Mouse (Mus musculus) liver, embryonic 13.5 days (tissue): ENCODE results near the gene Mprip. TPM values are rescaled to one million over a fixed set of nuclear protein-coding genes. Genes with fewer than 3 reads are reported as not detected.

Source experiments
- ATAC-seq: fragments of 200-750 bp; cut with Nextera tagmentation; 2 replicates; pipeline ENCODE4 v1.8.0; 2017; ENCODE audit warnings: low read depth, mild to moderate bottlenecking, moderate number of reproducible peaks, moderate library complexity
- DNase-seq: peaks from one replicate; pipeline ENCODE4 v3.0.0; 2022
- H3K27ac ChIP-seq: fragments of 300-500 bp; sonication (generic); 2 replicates; pipeline ENCODE4 v1.5.1; 2015; ENCODE audit warnings: moderate library complexity, mild to moderate bottlenecking, inconsistent platforms
- H3K27me3 ChIP-seq: fragments of 300-500 bp; sonication (generic); 2 replicates; pipeline ENCODE4 v1.6.1; 2015; ENCODE audit warnings: mild to moderate bottlenecking, inconsistent platforms
- H3K36me3 ChIP-seq: fragments of 300-500 bp; sonication (generic); 2 replicates; pipeline ENCODE4 v1.6.1; 2015; ENCODE audit warnings: mild to moderate bottlenecking, inconsistent platforms
- H3K4me1 ChIP-seq: fragments of 300-500 bp; sonication (generic); replicated peaks from 2 replicates; pipeline ENCODE4 v1.6.1; 2015; ENCODE audit warnings: inconsistent platforms
- H3K4me2 ChIP-seq: fragments of 300-500 bp; sonication (generic); 2 replicates; pipeline ENCODE4 v1.6.1; 2015; ENCODE audit warnings: inconsistent platforms, mild to moderate bottlenecking, moderate library complexity
- H3K4me3 ChIP-seq: fragments of 300-500 bp; sonication (generic); replicated peaks from 2 replicates; pipeline ENCODE4 v1.5.1; 2015; ENCODE audit warnings: mild to moderate bottlenecking, inconsistent platforms
- H3K9ac ChIP-seq: fragments of 300-500 bp; sonication (generic); 2 replicates; pipeline ENCODE4 v1.6.1; 2015; ENCODE audit warnings: mild to moderate bottlenecking, inconsistent platforms
- H3K9me3 ChIP-seq: fragments of 300-500 bp; sonication (generic); replicated peaks from 2 replicates; pipeline ENCODE4 v1.6.1; 2016; ENCODE audit warnings: inconsistent platforms
- WGBS: fragments of 180-500 bp; shearing (Covaris S2); methylation state at CpG from one replicate; pipeline ENCODE4 v1.1.7; 2015; ENCODE audit not compliant: insufficient replicate concordance; 5-methylcytosine and 5-hydroxymethylcytosine counted together
- polyA plus RNA-seq: library from polyadenylated mRNA; unstranded; fragments of >200 nt; fragmentation: Nextera tagmentation; extraction: Ambion mirVana; gene quantifications from 2 replicates; pipeline ENCODE4 v1.2.1, GENCODE M21; 2015

Gene Mprip
- polyA plus RNA-seq, 1 experiment from 2014 or later: 11.8 TPM

DNA sequence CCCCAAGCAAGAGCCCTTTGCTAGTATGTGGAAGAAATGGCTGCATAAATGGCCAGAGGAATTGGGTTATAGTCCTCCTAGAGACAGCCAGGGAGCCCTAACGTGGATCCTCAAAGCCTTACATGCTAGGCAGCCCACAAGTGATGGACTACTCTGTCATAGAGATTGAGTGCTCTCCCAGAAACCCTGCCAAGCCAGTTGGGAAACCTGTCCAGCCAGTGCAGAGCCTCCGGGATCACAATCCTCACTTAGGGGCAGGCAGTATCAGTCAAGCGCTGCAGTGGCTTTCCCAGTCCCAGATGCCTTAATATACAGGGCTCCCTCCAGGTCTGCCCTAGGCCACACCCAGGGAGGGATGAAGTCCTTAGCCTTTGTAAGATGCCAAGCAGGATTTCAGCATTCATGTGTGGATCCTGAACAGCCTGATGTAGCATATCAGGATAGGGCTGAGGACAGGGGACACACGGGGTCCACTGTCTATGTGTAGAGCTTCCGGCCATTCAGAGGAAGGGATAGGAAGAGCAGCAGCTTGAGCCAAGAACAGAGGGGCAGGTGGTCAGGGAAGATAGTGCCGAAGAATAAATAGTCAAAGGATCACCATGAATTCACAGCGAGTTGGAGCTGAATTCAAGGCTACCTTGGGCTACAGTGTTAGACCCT, 27.0 kb upstream of the Mprip start:
- Histone ChIP-seq H3K9me3 (no peaks in the 10 kb centered on the region), H3K4me1 (peaks cover 5% of the 10 kb centered on the region; the same call in 1 of the 2 replicates), H3K27ac (no peak overlapping the region), H3K4me2 (no peak overlapping the region), H3K36me3 (no peaks in the 10 kb centered on the region), H3K9ac (no peak overlapping the region), H3K4me3 (no peak overlapping the region), H3K27me3 (no peaks in the 10 kb centered on the region)
- ATAC-seq (no peak), DNase-seq (no peak)
- 63% methylated on average over 7 of the region's 7 CpGs for WGBS

DNA sequence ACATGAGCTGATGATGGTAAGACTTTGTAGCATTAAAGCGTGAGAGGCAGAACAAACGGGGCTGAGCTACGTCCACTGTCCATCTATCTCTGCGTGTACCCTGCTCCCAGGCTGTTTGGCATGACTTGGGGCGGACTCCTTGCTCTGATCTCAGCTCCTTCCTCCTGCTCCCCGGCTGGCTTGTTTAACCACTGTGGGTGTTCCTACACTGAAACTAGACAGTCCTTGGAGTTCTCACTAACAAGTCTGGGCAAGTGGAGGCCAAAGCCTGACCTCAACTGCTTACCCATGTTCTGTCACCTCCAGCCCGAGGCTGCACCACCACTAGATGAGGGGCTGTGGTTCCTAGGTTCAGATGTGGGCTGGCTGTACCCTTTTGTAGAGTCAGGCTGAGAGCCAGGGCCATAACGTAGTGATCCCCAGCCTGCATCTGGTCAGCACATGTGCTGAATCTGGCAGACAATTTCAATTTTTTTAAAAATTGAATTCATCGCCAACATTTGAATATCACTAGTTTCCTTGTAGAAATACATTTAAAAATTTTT, 25.8 kb upstream of the Mprip start:
- H3K27ac ChIP-seq: no peak overlapping the region

GRCm38 (mm10) chr11:59635821-59636694, 25.0 kb upstream of the Mprip start:
- H3K27ac ChIP-seq: no peak overlapping the region
- no peaks in the 10 kb centered on the region for H3K9me3 ChIP-seq
- 59% methylated on average over 12 of the region's 12 CpGs for WGBS
- no peaks in the 10 kb centered on the region for H3K27me3 ChIP-seq
- H3K36me3 ChIP-seq: no peaks in the 10 kb centered on the region
- no peak overlapping the region for H3K4me2 ChIP-seq
- H3K9ac ChIP-seq: no peak overlapping the region
- DNase-seq (no peak), ATAC-seq (no peak)
- peaks cover 5% of the 10 kb centered on the region; the same call in 1 of the 2 replicates for H3K4me1 ChIP-seq
- no peak overlapping the region for H3K4me3 ChIP-seq

More for the DNA sequence above, 25.8 kb upstream of the Mprip start:
- Histone ChIP-seq H3K4me3 (no peak overlapping the region), H3K27me3 (no peaks in the 10 kb centered on the region), H3K4me1 (peaks cover 5% of the 10 kb centered on the region; the same call in 1 of the 2 replicates), H3K36me3 (no peaks in the 10 kb centered on the region), H3K9ac (no peak overlapping the region), H3K4me2 (no peak overlapping the region), H3K9me3 (no peaks in the 10 kb centered on the region)
- ATAC-seq: no peak
- DNase-seq: no peak
- WGBS: 68% methylated on average over 9 of the region's 9 CpGs

DNA sequence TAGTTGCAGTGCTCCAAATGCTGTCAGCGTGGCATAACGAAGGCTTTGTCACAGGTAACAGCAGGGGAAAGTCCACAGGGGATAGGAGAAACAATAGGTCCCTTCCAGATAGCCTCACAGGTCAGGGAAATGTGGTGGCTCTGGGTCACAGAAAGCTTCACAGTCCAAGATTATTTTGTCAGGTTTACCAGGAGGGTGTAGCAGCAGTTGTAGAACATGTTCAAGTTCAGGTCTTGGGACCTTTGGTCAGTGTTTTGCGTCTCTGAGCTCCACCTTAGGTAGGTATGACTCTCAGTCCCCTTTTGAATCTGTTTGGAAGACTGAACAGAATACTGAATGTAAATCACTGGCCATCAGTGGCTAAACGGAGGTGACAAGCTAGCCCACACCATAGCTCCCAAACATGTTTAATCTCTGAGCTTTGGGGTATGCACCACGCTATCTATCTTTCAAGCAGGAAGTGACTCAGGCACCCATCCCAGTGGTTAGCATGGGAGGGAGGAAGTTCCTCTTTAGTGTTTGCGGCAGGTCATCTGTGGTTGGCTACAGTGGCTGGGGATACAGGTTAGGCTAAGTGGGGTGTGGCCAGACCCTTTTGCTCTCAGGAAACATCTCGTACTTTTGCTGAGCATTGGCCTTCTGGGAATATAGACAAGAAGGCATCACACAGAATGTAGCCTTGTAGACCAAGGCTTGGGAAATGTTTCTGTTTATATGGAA, 24.2 kb upstream of the Mprip start:
- H3K4me1 ChIP-seq: peaks cover 5% of the 10 kb centered on the region; the same call in 1 of the 2 replicates
- no peaks in the 10 kb centered on the region for H3K36me3 ChIP-seq
- no peak overlapping the region for H3K9ac ChIP-seq
- no peaks in the 10 kb centered on the region for H3K9me3 ChIP-seq
- H3K27ac ChIP-seq: no peak overlapping the region
- ATAC-seq (no peak), DNase-seq (no peak)
- no peak overlapping the region for H3K4me2 ChIP-seq
- WGBS: 30% methylated on average over 7 of the region's 7 CpGs
- no peaks in the 10 kb centered on the region for H3K27me3 ChIP-seq
- no peak overlapping the region for H3K4me3 ChIP-seq

DNA sequence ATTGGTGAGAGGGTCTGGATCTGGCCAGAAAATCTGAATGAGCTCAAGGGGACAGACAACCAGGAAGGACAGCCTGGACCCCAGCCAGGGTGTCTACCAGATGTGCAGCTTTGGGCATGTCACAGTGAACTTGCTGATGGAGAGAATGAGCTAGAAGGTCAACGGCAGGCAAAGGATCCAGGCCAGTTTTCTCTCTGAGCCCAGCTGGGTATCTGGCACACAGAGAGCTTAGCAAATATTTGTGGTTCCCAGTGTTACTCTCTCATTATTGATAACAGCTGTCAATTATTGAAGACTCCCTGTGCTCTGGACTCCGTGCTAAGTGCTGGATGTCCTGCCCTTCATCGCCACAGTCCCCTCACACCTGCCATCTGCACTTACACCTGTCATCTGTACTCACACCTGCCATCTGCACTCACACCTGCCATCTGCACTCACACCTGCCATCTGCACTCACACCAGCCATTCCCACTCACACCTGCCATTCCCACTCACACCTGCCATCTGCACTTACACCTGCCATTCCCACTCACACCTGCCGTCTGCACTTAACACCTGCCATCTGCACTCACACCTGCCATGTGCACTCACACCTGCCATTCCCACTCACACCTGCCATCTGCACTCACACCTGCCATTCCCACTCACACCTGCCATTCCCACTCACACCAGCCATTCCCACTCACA, 21.0 kb upstream of the Mprip start:
- peaks cover 8% of the 10 kb centered on the region for H3K27me3 ChIP-seq
- 79% methylated on average over 4 of the region's 4 CpGs for WGBS
- H3K4me2 ChIP-seq: no peak overlapping the region
- ATAC-seq: no peak
- no peak overlapping the region for H3K4me3 ChIP-seq
- no peak for DNase-seq
- peaks cover 5% of the 10 kb centered on the region; the same call in 1 of the 2 replicates for H3K4me1 ChIP-seq
- H3K9me3 ChIP-seq: no peaks in the 10 kb centered on the region
- no peak overlapping the region for H3K9ac ChIP-seq
- H3K27ac ChIP-seq: no peak overlapping the region
- no peaks in the 10 kb centered on the region for H3K36me3 ChIP-seq

DNA sequence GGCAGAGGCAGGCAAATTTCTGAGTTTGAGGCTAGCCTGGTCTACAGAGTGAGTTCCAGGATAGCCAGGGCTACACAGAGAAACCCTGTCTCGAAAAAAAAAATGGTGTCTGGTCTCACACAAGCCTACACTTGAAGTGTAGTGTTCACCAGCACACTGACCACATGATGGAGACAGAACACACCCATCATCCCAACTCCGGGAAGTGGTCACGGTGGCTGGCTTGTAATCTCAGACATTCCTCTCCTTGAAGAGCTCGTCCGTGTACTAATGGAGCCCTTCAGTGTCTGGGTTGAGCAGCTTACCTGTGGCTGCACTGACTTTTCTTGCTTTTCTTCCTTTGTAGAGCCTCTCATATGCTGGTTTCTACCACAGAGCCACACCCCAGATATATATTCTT, 19.9 kb upstream of the Mprip start:
- peaks cover 5% of the 10 kb centered on the region; the same call in 1 of the 2 replicates for H3K4me1 ChIP-seq
- no peak for DNase-seq
- 51% methylated on average over 5 of the region's 5 CpGs for WGBS

GRCm38 (mm10) chr11:59642420-59642819, 18.7 kb upstream of the Mprip start:
- Histone ChIP-seq H3K36me3 (no peaks in the 10 kb centered on the region), H3K9ac (no peak overlapping the region), H3K4me1 (no peaks in the 10 kb centered on the region), H3K4me3 (no peak overlapping the region), H3K27ac (no peak overlapping the region), H3K4me2 (no peak overlapping the region), H3K27me3 (peaks cover 9% of the 10 kb centered on the region), H3K9me3 (no peaks in the 10 kb centered on the region)
- DNase-seq: no peak
- no peak for ATAC-seq
- 69% methylated on average over 8 of the region's 8 CpGs for WGBS

More for the DNA sequence above, 19.9 kb upstream of the Mprip start:
- Histone ChIP-seq H3K9me3 (no peaks in the 10 kb centered on the region), H3K27me3 (peaks cover 9% of the 10 kb centered on the region), H3K9ac (no peak overlapping the region), H3K4me3 (no peak overlapping the region), H3K36me3 (no peaks in the 10 kb centered on the region), H3K27ac (no peak overlapping the region), H3K4me2 (no peak overlapping the region)
- no peak for ATAC-seq

GRCm38 (mm10) chr11:59645036-59645435, 16.1 kb upstream of the Mprip start:
- ATAC-seq (no peak), DNase-seq (no peak)
- Histone ChIP-seq H3K4me3 (no peak overlapping the region), H3K4me2 (no peak overlapping the region), H3K27ac (no peak overlapping the region), H3K36me3 (no peaks in the 10 kb centered on the region), H3K4me1 (no peaks in the 10 kb centered on the region), H3K27me3 (peaks cover 9% of the 10 kb centered on the region), H3K9me3 (no peaks in the 10 kb centered on the region), H3K9ac (no peak overlapping the region)
- 48% methylated on average over 7 of the region's 7 CpGs for WGBS

- no peak overlapping the region for H3K4me2 ChIP-seq
- peaks cover 7% of the 10 kb centered on the region; the same call in 1 of the 2 replicates for H3K4me1 ChIP-seq
- H3K27me3 ChIP-seq: peaks cover 9% of the 10 kb centered on the region; the same call in 1 of the 2 replicates
- 66% methylated on average over 4 of the region's 4 CpGs for WGBS
- H3K9me3 ChIP-seq: no peaks in the 10 kb centered on the region
- DNase-seq: no peak
- H3K9ac ChIP-seq: no peak overlapping the region
- H3K36me3 ChIP-seq: no peaks in the 10 kb centered on the region
- no peak overlapping the region for H3K27ac ChIP-seq
- ATAC-seq: no peak
- no peak overlapping the region for H3K4me3 ChIP-seq
Observed at GRCm38 (mm10) chr11:59649058-59649457, 12.0 kb upstream of the Mprip start.

- Histone ChIP-seq H3K27ac (no peak overlapping the region), H3K9ac (no peak overlapping the region), H3K4me2 (no peak overlapping the region), H3K9me3 (no peaks in the 10 kb centered on the region), H3K4me1 (peaks cover 23% of the 10 kb centered on the region), H3K27me3 (no peaks in the 10 kb centered on the region), H3K36me3 (no peaks in the 10 kb centered on the region), H3K4me3 (no peak overlapping the region)
- DNase-seq: no peak
- WGBS: 50% methylated on average over 2 of the region's 2 CpGs
- 0 out of 2 replicates have a peak, but pooled peaks have one; percentile 18 for ATAC-seq
Observed at GRCm38 (mm10) chr11:59653003-59653402, 8.1 kb upstream of the Mprip start.
